Mouse (Mus musculus) lung, embryonic 15.5 days (tissue): Measurements from ENCODE around the gene Tm6sf2. TPM values are rescaled to one million over a fixed set of nuclear protein-coding genes. Genes with fewer than 3 reads are reported as not detected.

ENCODE experiments used
- ATAC-seq: fragments of 200-750 bp; cut with Nextera tagmentation; 2 replicates; pipeline ENCODE4 v1.8.0; 2017; ENCODE audit warnings: moderate number of reproducible peaks, borderline replicate concordance; ENCODE audit not compliant: low FRiP score, low TSS enrichment; ENCODE audit errors: extremely low read depth
- H3K27ac ChIP-seq: fragments of 300-500 bp; sonication (generic); 2 replicates; pipeline ENCODE4 v1.5.1; 2015; ENCODE audit warnings: moderate library complexity, mild to moderate bottlenecking, inconsistent platforms
- H3K27me3 ChIP-seq: fragments of 300-500 bp; sonication (generic); 2 replicates; pipeline ENCODE4 v1.6.1; 2015; ENCODE audit warnings: inconsistent platforms
- H3K36me3 ChIP-seq: fragments of 300-500 bp; sonication (generic); 2 replicates; pipeline ENCODE4 v1.6.1; 2015; ENCODE audit warnings: inconsistent platforms
- H3K4me1 ChIP-seq: fragments of 300-500 bp; sonication (generic); 2 replicates; pipeline ENCODE4 v1.6.1; 2015; ENCODE audit warnings: inconsistent platforms
- H3K4me2 ChIP-seq: fragments of 300-500 bp; sonication (generic); 2 replicates; pipeline ENCODE4 v1.6.1; 2015; ENCODE audit warnings: inconsistent platforms, mild to moderate bottlenecking, moderate library complexity
- H3K4me3 ChIP-seq: fragments of 300-500 bp; sonication (generic); 2 replicates; pipeline ENCODE4 v1.5.1; 2015; ENCODE audit warnings: mild to moderate bottlenecking, inconsistent platforms
- H3K9ac ChIP-seq: fragments of 300-500 bp; sonication (generic); 2 replicates; pipeline ENCODE4 v1.6.1; 2015; ENCODE audit warnings: inconsistent platforms
- H3K9me3 ChIP-seq: fragments of 300-500 bp; sonication (generic); 2 replicates; pipeline ENCODE4 v1.6.1; 2016; ENCODE audit warnings: inconsistent platforms
- WGBS: fragments of 180-500 bp; shearing (Covaris S2); methylation state at CpG from one replicate; pipeline ENCODE4 v1.1.7; 2015; 5-methylcytosine and 5-hydroxymethylcytosine counted together
- microRNA-seq: library from miRNA; unstranded; fragments of <30 nt; microRNA quantifications from one replicate; pipeline ENCODE4, GENCODE M21; 2016
- polyA plus RNA-seq: library from polyadenylated mRNA; unstranded; fragments of >200 nt; fragmentation: Nextera tagmentation; extraction: Ambion mirVana; gene quantifications from 2 replicates; pipeline ENCODE4 v1.2.1, GENCODE M21; 2015

Gene Tm6sf2
- polyA plus RNA-seq, 1 experiment from 2014 or later, result 0.54 TPM

DNA sequence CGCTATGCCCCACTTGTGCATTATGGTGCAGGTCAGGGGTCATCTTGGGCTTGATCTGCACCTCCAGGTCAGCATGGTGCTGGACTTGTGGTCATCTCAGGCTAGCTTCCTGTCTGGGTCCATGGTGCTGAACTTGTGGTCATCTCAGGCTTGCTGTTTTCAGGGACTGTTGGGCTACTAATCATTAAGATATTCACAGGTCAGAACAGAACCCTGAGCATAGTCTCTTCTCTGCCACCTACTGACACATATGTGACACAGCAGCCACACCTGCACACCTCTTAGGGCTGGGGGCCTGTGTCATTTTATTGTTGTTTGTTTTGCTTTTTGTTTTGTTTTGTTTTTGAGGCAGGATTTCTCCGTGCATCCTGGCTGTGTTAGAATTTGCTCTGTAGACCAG, 50.1 kb downstream of the Tm6sf2 start:
- peaks cover 33% of the 10 kb centered on the region for H3K27me3 ChIP-seq

DNA sequence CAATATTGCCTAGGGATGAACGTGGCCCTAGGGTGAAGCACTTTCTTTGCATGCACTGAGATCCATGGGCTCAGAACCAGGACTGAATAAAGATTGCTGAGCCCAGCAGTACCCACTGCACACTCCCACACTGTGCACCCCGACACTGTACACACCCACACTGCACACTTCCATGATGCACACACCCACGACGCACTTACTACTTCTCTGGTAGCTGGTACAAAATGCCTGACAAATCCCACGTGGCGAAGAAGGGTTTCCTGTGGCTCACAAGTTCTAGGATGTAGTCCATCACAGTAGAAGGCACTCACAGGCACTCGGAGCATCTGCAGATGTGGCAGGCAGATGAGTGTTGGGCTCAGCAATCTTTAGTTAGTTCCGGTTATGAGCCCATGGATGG, 52.3 kb downstream of the Tm6sf2 start:
- H3K4me3 ChIP-seq, result no peak overlapping the region
- no peaks in the 10 kb centered on the region for H3K9me3 ChIP-seq
- ATAC-seq, result no peak
- no peak overlapping the region for H3K9ac ChIP-seq
- H3K36me3 ChIP-seq, result no peaks in the 10 kb centered on the region
- H3K27me3 ChIP-seq, result peaks cover 12% of the 10 kb centered on the region
- H3K4me2 ChIP-seq, result no peak overlapping the region
- H3K4me1 ChIP-seq, result peaks cover 19% of the 10 kb centered on the region
- 54% methylated on average over 8 of the region's 8 CpGs for WGBS
- no peak overlapping the region for H3K27ac ChIP-seq

More for the DNA sequence above, 50.1 kb downstream of the Tm6sf2 start:
- Histone ChIP-seq H3K4me2 (no peak overlapping the region), H3K9ac (no peak overlapping the region), H3K9me3 (no peaks in the 10 kb centered on the region), H3K36me3 (no peaks in the 10 kb centered on the region), H3K27ac (no peak overlapping the region), H3K4me3 (no peak overlapping the region), H3K4me1 (no peaks in the 10 kb centered on the region)
- WGBS, result 53% methylated on average over 2 of the region's 2 CpGs
- ATAC-seq, result no peak

DNA sequence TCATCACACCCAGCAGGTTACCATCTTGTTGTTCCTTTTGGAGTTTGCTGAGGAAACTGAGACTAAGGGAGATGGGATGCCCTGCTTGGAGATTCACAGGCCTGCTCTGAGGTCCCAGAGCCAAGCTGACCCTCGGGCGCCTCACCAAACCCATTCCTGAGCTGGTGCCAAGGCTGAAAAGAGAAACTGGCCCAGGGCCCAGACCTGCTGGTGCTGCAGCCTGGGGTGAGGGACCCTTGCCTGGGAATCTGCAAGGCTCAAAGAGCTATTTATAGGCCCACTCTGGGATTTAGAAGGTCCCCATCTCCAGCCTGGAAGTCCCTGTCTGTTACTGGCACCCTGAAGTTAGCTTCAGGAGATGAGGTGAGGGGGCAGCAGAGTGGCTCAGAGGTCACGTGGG, 55.7 kb downstream of the Tm6sf2 start:
- no peak overlapping the region for H3K4me3 ChIP-seq
- no peak for ATAC-seq
- peaks cover 29% of the 10 kb centered on the region for H3K4me1 ChIP-seq
- peaks cover 3% of the 10 kb centered on the region; the same call in 1 of the 2 replicates for H3K36me3 ChIP-seq
- H3K9me3 ChIP-seq, result no peaks in the 10 kb centered on the region
- no peak overlapping the region for H3K4me2 ChIP-seq
- H3K27ac ChIP-seq, result no peak overlapping the region
- WGBS, result 49% methylated on average over 3 of the region's 3 CpGs
- H3K27me3 ChIP-seq, result no peaks in the 10 kb centered on the region
- no peak overlapping the region for H3K9ac ChIP-seq

DNA sequence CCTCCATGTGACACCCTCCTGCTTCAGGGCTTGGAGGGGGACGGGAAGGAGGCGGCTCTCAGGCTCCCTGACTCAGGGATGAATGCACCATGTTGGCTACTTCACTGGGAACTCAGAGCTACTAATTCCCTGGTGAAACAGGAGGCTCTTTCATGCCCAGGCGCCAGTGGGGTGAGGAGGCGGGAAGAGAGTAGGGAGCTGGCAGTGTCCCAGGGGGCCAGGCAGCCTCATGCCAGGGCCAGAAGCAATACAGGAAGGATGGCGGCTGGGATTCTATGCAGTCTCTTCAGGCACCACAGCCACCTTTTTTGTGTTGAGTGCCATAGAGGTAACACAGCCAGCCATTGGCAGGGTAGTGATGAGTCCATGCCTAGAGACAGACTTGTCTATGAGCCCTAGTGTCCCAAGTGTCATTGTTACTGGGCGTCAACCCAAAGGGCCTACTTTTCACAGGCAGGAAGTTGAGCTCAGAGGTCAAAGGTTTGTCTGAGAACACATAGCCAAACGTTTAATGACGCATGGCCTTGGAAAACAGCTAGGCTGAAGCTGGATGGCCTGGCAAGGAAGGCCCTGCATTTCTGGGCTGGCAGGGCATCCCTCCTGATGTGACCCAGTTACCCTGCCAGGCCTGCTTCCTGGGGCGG, 56.7 kb downstream of the Tm6sf2 start:
- no peak overlapping the region for H3K4me2 ChIP-seq
- H3K27ac ChIP-seq, result no peak overlapping the region
- no peaks in the 10 kb centered on the region for H3K27me3 ChIP-seq
- peaks cover 13% of the 10 kb centered on the region for H3K36me3 ChIP-seq
- H3K9ac ChIP-seq, result no peak overlapping the region
- peaks cover 29% of the 10 kb centered on the region for H3K4me1 ChIP-seq
- H3K9me3 ChIP-seq, result no peaks in the 10 kb centered on the region
- no peak for ATAC-seq
- WGBS, result 53% methylated on average over 9 of the region's 9 CpGs
- H3K4me3 ChIP-seq, result no peak overlapping the region

Small RNA genes within 50 kb of the gene (microRNA-seq; reads per million reads assigned to microRNA genes)
- not detected for gene Mir7066

Other genes starting within 250 kb of the Tm6sf2 start
- 10.1 and 11.4 TPM in 2 replicates for gene Pbx4, start 240.4 kb upstream of the Tm6sf2 start, polyA plus RNA-seq
- 0.59 and 0.61 TPM in 2 replicates for gene Cilp2, start 185.2 kb upstream of the Tm6sf2 start, polyA plus RNA-seq
- 2.9 and 3.7 TPM in 2 replicates for gene Tssk6, start 170.7 kb upstream of the Tm6sf2 start, polyA plus RNA-seq
- gene Ndufa13, start 170.4 kb upstream of the Tm6sf2 start, polyA plus RNA-seq, result 162 and 177 TPM in 2 replicates
- 4.0 and 5.5 TPM in 2 replicates for gene Yjefn3, start 170.2 kb upstream of the Tm6sf2 start, polyA plus RNA-seq
- 60.3 and 64.3 TPM in 2 replicates for gene Gatad2a, start 76.5 kb upstream of the Tm6sf2 start, polyA plus RNA-seq
- gene Mau2, start 30.2 kb upstream of the Tm6sf2 start, polyA plus RNA-seq, result 46.4 and 50.5 TPM in 2 replicates
- gene Sugp1, start 30.1 kb upstream of the Tm6sf2 start, polyA plus RNA-seq, result 41.5 and 44.8 TPM in 2 replicates
- gene Hapln4, start 10.5 kb downstream of the Tm6sf2 start, polyA plus RNA-seq, result not detected in 2 replicates
- gene Ncan, start 47.9 kb downstream of the Tm6sf2 start, polyA plus RNA-seq, result 0.22 and 0.23 TPM in 2 replicates
- gene Nr2c2ap, start 58.4 kb downstream of the Tm6sf2 start, polyA plus RNA-seq, result 30.9 and 32.5 TPM in 2 replicates
- gene Rfxank, start 66.2 kb downstream of the Tm6sf2 start, polyA plus RNA-seq, result 20.3 TPM in 2 replicates
- 44.9 and 45.7 TPM in 2 replicates for gene Borcs8, start 66.6 kb downstream of the Tm6sf2 start, polyA plus RNA-seq
- 0.21 and 0.22 TPM in 2 replicates for gene Mef2b, start 66.8 kb downstream of the Tm6sf2 start, polyA plus RNA-seq
- 69.7 TPM in 2 replicates for gene Tmem161a, start 99.4 kb downstream of the Tm6sf2 start, polyA plus RNA-seq
- gene Slc25a42, start 139.4 kb downstream of the Tm6sf2 start, polyA plus RNA-seq, result 3.9 and 4.4 TPM in 2 replicates
- gene Sugp2, start 161.3 kb downstream of the Tm6sf2 start, polyA plus RNA-seq, result 26.7 and 27.7 TPM in 2 replicates
- gene Armc6, start 161.5 kb downstream of the Tm6sf2 start, polyA plus RNA-seq, result 24.2 and 30.1 TPM in 2 replicates
- 70.4 and 73.0 TPM in 2 replicates for gene Homer3, start 209.9 kb downstream of the Tm6sf2 start, polyA plus RNA-seq
- gene Ddx49, start 229.6 kb downstream of the Tm6sf2 start, polyA plus RNA-seq, result 46.0 and 48.0 TPM in 2 replicates
- gene Cope, start 229.6 kb downstream of the Tm6sf2 start, polyA plus RNA-seq, result 332 and 336 TPM in 2 replicates
- 3.1 and 3.3 TPM in 2 replicates for gene Cers1, start 242.9 kb downstream of the Tm6sf2 start, polyA plus RNA-seq